Mouse (Mus musculus) right cerebral cortex, postnatal 10 days (tissue): ENCODE measurements at regions not wholly inside any gene's neighbourhood (a gene's known extent, or its start where the extent isn't known, plus 50 kb on each side); places are given as distances from the start of the nearest gene placed in this dataset.
"Not testable (repeated sequence)": the region's sequence is repeated elsewhere in the genome, so short reads cannot be mapped to it uniquely, and the experiment has no call there.

Experiments used
- DNase-seq, 2 experiments: peaks; one replicate each; pipeline ENCODE4 v3.0.0; 2021; ENCODE audit warnings: low spot score in 2 of 2

- peak; percentile 31 to 46 for DNase-seq
Observed at GRCm38 (mm10) chr10:114265927-114266326, 536.2 kb downstream of the Trhde start.

GRCm38 (mm10) chr10:114241606-114242005 is 560.5 kb downstream of the Trhde start:
- DNase-seq: no peak

GRCm38 (mm10) chr10:114227635-114228034 is 574.5 kb downstream of the Trhde start:
- no peak for DNase-seq

- no peak for DNase-seq
Observed at GRCm38 (mm10) chr10:114201583-114201982, 600.5 kb downstream of the Trhde start.

- DNase-seq: no peak
Observed at GRCm38 (mm10) chr10:114200939-114201338, 601.2 kb downstream of the Trhde start.

GRCm38 (mm10) chr10:114186287-114186686 is 615.8 kb downstream of the Trhde start:
- DNase-seq: no peak

GRCm38 (mm10) chr10:114143345-114143744 is 658.8 kb downstream of the Trhde start:
- not testable (repeated sequence) for DNase-seq

- DNase-seq: no peak
Observed at GRCm38 (mm10) chr10:114137924-114138323, 664.2 kb downstream of the Trhde start.

- no peak for DNase-seq
Observed at GRCm38 (mm10) chr10:114137095-114137494, 665.0 kb downstream of the Trhde start.
